Mouse (Mus musculus): ENCODE measurements around the gene Slc9a3r2.
"Not testable (repeated sequence)": the region's sequence is repeated elsewhere in the genome, so short reads cannot be mapped to it uniquely, and the experiment has no call there.

Slc9a3r2 gene

DNA sequence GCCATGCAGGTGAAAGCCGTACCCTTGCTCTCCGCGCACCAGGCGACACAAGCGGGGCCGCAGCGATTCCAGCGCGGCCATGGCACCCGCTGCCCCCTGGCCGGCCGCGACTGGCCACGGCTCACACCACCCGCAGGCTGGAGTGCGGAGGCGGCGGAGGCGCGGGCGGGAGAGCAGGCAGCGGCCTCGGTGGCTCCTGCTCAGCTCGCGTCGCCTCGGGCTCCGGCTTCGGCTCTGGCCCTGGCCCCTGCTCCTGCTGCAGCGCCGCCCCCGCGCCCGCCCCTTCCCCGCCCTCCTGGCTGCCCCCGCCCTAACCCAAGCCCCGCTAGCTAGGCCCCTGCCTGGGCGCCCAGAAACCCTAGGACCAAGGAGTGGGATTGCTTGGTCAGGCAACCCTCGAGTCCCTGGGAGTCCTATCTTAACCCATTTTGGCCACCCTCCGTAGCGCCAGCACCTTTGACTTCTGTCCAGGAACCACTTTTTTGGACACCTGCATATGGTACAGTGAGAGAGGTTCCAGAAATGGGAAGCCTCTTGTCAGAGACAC is at the start of gene Slc9a3r2:
Gene Slc9a3r2 (minus strand): TSS at position 258 of the 547 bp plus-strand sequence.
- peak; percentile 82 for DNase-seq

DNA sequence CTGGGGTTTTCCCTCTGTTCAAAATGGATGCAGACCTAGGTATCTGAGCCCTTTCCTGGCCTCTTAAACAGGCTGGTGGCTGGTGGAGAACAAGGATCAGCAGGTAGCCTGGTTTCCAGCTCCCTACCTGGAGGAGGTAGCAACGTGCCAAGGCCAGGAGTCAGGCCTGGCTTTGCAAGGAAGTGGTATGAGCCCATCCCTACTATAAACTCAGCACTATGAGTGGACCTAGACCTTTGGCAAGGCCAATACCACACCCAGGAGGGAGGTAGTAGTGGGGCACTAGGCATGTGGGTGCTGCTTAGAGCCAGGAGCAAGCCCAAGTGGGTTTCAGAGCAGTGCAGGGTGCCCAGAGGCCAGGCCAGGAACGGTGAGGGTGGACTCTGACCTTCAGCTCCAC is 49.3 kb upstream of the Slc9a3r2 start:
- DNase-seq = no peak

DNA sequence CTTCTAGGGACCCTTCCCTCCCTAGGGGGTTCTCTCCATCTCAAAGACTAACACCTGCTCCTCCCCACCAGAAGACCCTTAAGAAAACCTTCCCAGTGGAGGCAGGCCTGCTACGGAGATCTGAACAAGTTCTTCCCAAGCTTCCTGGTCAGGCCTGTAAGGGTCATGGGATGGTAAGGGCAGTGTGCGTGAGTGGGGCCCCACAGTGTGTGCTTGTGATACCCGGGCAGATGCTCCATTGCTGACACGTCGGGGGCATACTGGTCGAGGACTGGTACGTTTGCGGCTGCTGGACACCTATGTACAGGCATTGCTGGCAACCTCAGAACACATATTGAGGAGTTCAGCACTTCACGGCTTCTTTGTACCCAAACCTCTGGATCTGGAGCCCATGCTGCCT is 48.6 kb upstream of the Slc9a3r2 start:
- no peak for DNase-seq

DNA sequence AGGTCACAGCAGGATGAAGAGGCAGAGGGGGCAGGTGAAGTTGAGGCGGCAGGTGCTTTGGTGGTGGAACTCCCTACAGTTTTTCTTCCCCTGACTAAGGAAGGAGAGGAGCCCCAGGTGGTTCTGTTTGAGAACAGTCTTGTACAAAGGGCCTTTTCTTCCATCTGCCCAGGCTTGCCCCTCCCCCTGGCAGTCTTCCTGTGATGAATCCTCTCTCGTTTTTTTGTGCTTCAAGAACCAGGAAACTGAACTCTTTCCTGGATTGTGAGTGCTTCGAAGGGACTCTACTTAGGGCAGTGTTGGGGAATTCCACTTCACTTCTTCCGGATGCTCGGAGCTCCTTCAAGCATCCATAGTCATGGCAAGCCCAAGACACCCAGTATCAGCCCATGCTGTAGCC is 47.9 kb upstream of the Slc9a3r2 start:
- no peak for DNase-seq

DNA sequence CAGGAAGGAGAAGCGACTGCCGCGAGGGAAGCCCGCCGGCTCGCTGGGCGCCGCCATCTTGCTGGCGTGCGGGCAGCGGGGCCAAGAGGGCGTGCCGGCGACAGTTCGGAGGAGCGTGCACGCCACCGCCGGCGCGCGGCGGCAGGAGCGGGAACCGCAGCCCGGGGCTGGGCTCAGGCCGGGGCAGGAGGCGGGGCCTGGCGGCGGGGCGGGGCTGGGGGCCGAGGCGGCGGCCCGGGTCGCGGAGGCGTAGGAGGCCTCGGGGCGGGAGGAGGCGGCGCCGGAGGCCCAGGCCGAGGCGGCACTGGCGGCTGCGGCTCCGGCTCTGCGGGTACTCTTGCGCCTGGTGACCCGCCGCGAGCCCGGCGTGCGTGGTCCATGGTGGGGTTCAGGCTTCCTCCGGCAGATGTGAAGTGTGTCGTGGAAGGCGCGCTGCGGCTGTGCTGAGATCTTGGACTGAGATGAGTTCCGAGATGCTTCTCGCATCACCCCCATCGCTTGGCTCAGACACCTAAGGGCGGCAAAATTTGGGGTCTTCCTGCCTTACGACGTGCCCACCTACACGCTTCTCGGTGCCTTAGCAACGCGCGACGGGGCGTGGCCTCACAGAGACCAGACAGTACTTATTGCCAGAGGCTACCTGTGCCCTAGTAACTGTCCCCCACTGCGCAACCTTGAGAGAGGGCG is 46.0 kb upstream of the Slc9a3r2 start, which contains the start of the genes Gfer and Noxo1:
Gene Gfer (minus strand): TSS at position 146 of the 687 bp plus-strand sequence.
Gene Noxo1 (plus strand): TSS at position 224 of the 687 bp plus-strand sequence.
- peak; percentile 83 for DNase-seq

DNA sequence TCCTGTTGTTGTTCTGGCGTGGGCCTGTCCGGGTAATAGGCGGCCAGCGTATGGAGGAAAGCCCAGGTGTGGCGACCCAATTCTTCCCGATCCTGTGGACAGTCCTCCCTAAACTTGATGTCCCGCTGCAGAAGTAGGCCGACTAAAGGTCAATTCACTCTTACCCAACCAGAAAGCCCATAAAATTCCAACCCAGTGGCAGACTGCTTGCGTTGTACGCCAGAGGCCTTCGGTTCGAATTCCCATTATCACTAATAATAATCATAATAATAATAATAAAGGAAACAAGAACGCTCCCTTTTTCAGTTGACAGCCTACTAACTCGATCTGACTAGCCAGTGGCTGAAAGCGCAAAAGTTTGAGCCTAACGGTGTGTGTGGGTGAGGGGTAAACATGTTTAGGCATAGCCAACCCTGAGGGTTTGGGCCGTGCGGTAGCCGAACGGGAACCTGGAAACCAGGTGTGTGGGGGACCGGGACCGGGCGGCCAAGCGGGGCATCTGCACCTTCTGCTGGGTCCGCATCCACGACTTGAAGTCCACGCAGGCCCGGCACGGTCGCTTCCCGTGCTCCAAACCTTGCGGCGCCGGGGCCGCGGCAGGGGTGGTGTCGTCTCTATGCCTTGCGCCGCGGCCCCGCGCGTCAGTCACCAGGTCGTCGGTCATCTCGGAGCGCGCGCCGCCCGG is 45.3 kb upstream of the Slc9a3r2 start:
- DNase-seq = no peak

DNA sequence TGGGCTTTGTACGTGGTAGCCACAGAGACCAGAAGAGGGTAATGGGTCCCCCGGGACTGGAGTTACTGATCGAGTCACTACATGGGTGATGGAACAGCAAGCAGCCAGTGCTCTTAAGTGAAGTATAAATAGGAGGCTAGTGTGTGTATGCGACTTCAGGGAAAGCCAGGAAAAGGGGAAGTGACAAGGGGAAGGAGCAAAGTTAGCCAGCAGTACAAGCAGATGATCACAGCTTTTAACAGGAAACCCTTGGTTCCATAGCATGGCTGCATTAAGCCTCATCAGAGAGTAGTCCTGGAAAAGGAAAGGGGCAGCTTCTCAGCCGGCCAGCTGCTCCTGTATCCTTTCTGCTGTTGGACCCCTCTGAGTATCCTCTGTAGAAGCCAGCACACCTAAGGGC is 42.3 kb upstream of the Slc9a3r2 start:
- no peak for DNase-seq

DNA sequence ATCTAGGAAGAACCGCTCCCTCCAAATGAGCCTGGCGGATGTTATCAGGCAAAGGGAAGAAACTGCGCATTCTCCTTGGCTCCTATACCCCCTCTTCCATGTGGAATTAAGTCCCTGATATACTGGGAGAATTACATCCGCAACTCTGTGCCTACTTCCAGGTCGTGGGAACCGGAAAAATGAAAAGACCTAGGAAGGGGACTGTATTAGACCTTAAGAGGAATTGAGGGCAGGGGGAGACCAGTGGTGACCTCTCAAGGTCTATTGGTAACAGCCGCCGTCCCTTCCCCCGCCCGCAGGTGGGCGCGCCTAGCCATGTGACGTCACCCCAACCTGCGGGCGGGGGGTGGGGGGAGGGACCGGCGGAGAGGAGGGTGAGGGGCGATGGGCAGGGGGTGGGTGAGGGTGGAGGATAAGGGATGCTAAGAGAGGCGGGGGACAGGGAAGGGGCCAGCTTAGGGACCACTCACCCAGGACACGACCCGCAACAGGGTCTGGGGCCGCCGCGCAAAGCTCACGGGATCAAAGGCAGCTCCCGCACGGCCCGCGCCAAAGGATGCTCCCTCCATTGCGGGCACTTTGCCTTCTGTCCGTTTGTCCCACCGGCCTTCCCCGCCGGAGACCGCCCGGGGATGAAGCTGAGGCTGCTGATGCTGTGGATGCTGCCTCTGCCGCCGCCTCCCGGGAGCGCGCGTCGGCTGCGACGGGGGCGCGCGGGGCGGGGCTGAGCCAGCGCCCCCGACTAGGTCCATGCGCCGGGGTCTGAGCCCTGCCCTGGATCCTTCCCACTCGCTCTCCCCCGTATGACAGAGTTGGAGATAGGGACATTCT is 39.3 kb upstream of the Slc9a3r2 start, which contains the start of gene Syngr3:
Gene Syngr3 (minus strand): TSS at position 705 of the 831 bp plus-strand sequence.
- DNase-seq = peak; percentile 66

DNA sequence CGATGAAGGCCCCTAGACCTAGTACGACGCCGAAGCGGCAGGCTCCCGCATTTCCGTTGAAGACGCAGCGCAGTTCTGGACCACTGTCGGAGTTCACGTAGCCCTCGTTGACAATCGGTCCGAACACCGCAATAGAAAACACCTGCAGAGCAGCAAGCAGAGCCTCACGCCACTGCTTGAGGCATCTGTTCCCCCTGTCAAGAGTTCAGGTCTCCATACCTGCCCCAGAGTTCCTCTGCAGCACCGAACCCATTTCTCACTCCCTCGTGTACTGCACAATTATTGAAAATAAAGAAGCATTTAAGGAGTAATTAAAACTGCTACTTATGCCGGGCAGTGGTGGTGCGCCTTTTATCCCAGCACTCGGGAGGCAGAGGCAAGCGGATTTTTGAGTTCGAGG is 37.5 kb upstream of the Slc9a3r2 start:
- DNase-seq = no peak

DNA sequence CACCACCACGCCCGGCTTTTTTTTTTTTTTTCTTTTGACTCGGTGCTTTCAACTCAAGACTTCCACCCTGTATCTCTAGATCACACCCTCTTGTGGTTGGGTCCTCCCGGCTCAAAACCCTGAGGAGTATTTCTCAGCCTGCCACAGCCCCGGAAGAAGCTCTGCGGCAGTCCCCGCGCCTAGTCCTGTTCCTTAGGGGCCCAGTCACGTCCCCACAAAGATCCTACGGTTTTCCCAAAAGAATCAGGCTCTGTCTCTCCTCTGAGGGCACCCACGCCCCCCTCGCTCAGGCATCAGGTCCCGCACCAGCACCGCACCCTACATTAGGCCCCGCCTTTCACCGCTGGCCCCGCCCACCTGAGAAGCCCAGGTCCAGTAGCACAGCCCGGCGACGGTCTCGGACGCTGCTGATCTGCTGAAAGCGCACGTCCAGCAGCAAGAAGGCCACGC is 37.0 kb upstream of the Slc9a3r2 start:
- DNase-seq = no peak

DNA sequence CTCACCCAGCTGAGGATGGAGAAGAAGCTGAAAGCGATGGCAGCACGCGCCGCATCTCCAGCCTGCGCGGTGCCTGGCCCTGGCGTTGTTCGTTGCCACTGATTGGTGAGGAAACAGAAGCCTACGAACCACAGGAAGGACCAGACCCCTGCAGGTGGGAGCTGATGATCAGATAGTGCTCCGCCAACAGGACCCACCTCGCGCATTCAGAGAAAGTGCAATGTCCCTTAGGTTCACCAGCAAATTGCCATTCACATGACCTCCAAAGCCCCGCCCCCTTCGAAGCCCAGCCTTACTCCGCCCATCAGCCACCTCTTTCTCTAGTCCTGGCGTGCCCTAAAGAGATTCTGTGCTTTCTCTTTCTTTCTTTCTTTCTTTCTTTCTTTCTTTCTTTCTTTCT is 36.4 kb upstream of the Slc9a3r2 start:
- DNase-seq = no peak

DNA sequence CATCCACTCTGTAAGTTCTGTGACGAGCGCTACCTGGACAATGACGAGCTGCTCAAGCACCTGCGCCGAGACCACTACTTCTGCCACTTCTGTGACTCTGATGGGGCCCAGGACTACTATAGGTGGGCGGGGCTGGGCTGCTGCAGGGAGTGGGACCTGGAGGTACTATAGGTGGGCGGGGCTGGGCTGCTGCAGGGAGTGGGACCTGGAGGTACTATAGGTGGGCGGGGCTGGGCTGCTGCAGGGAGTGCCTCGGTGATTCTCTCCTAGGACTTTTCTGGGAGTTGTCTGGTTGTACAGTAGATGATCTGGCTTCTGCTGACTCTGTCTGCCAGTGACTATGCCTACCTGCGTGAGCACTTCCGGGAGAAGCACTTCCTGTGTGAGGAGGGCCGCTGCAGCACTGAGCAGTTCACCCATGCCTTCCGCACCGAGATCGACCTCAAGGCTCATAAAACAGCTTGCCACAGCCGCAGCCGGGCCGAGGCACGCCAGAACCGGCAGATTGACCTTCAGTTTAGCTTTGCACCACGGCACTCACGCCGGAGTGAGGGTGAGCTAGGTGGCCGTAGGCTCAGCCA is 27.5 kb upstream of the Slc9a3r2 start:
- DNase-seq = no peak

DNA sequence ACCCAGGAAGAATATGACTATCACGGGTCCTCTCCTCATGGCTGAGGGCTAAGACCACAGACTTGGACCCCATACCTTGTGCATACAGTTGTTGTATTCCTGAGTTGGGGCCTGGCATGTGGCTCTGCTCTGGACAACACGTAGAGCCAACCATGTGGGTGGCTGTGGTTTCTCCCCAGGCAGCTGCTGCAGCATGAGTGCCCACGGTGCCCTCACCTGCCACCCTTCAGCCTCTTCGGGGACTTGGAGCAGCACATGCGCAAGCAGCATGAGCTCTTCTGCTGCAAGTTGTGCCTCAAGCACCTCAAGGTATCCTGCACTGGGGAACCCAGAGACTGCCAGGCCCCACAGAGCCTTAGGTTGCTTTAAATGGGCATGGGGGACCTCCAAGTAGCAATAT is 26.8 kb upstream of the Slc9a3r2 start:
- DNase-seq = no peak

DNA sequence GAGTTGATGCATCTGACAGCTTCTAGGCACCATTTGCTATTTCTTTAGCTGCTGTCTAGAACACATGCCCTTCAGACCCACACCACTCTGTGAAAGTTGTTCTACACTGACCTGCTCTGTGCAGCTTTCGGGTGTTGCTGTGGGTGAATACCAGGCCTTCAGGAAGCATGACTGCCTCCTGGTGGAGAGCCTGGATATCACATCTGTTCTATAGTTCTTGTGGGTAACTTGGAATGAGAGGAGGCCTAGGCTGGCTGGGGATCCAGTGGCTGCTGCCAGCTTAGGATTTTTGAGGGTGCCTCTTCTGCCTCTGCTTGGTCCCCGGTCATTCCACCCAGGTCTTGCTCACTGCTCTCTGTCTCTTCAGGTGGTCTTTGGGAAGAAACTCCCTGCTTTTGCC is 26.1 kb upstream of the Slc9a3r2 start:
- peak; percentile 82 for DNase-seq

DNA sequence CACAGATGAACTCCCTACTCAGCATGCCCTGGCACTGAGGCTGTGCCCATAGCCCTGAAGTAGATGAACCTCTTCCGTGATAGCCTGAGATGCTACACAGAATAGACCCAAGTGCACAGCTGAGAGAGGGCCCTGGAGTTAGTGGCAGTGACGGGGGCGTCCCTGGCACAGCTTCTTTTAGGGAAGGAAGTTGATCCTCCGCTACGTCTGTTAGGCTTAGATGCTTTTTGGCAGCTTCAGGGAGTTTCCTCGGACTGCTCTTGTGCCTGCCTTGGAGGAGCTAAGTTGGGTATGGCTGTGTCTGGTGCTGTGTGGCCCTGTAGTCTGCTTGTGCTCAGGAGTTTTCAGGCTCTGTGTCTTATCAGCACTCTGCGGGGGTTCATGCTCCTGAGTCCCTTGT is 24.1 kb upstream of the Slc9a3r2 start:
- no peak for DNase-seq

DNA sequence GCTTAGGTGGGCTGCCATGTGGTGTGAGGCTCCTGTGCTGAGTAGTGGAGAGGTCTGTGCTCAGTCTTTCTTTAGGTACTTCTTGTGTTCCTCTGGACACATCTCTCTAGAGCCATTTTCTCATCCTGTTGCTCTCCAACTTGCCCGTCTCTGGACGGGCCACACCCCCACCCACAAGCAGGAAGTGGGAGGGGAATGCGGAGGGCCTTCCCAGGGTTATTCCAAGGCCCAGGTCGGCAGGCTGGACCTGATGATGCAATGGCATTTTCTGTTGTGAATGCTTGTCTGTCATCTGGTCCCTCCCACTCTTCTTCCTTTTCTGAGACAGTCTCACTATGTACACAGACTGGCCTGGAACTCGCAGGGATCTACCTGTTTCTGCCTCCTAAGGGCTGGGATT is 22.0 kb upstream of the Slc9a3r2 start:
- DNase-seq = no peak

DNA sequence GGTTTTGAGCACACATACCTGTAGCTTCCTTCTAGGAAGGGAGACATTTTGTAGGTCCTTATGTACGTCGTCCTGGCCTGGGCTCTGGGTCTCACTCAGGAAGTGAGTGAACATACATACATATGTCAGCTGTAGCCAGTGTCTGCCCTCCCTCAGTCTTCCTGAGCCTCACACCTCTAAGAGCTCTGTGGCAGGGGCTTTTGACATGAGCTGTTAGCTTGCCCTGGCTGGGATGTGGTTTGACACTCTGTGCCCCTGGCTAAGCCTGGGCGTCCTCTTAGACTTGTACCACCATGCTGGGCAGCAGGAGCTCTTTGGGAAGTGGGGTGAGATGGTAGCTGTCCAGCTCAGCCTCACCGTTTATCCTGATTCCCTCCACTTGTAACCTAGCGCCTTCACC is 21.2 kb upstream of the Slc9a3r2 start:
- DNase-seq = no peak

DNA sequence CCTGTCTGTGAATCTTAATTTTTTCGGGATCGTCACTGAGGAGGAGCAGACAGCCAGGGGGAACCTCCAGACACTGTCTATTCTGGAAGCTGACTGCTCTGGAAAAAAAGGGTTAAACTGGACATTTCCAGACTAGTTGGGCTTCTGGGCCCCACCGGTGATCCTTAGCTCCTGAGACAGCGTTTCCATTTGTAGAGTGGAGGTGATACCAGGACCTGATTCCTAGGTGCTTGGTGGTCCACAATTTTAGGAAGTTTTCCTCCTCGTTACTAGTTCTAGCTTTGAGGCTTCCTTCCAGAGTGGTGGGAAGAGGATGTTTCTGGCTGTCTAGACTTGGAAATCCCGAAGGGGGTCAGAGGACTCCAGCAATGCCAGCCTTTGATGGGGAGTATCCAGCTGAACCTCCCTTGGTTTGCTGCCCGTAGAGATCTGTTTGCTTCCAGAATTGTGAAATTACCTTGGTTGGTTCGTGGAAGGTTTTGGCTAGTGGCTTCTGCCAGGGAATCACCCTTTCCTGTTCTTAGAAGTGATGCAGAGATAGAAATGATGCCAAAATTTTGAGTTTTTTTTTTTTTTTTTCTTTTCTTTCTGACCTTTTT is 20.2 kb upstream of the Slc9a3r2 start:
- DNase-seq = no peak

DNA sequence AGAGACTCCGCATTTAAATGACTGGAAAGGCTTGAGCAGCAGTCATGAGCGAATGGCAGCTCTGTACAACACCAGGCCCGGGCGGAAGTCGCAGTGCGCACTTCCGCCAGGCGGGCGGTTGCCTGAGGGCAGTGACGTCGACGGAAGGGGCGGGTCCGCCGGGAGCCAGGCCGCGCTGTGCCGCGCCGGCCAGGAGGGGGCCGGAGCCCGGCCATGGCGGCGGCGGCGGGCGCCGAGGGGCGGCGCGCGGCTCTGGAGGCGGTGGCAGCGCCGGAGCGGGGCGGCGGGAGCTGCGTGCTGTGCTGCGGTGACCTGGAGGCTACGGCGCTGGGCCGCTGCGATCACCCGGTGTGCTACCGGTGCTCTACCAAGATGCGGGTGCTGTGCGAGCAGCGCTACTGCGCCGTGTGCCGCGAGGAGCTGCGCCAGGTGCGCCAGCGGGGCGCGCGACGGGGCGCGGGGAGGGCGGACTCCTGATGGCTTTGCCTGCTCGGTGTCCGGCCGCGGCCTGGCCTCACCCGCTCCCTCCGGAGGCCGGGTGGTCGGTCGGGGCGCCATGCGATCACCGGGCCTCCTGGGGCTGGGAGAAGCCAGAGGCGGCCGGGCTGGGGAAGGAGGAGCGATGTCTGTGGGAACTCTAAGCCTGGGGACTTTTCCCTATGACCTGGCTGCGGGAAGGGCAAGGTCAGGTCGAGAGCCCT is 19.6 kb upstream of the Slc9a3r2 start, which contains the start of gene Zfp598:
Gene Zfp598 (plus strand): TSS at position 143 of the 701 bp plus-strand sequence.
- peak; percentile 91 for DNase-seq

DNA sequence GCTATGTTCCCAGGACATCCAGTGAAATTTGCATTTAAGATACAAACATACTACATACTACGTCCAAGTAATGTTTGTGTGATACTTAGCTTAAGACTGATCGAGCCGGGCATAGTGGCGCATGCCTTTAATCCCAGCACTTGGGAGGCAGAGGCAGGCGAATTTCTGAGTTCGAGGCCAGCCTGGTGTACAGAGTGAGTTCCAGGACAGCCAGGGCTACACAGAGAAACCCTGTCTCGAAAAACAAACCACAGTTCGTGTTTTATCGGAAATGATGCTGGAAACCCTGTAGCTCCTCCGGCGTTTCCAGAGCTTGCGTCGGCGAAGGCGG is 19.1 kb upstream of the Slc9a3r2 start:
- DNase-seq = not testable (repeated sequence)

DNA sequence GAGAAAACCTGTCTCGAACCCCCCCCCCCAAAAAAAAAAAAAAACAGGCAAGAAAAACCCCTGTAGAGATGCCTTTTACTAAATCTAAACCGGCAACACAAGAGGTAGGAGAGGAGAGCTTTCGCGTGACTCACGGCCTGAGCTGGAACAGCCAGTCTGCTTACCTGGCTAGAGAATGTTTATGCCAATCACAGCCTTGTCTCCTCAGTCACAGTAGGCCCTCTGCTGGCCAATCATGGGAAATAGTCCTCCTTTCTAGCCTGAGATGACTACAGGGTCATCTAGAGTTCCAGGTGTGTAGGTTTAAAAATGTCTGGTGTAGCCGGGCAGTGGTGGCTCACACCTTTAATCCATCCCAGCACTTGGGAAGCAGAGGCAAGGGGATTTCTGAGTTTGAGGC is 17.3 kb upstream of the Slc9a3r2 start:
- peak; percentile 88 for DNase-seq

DNA sequence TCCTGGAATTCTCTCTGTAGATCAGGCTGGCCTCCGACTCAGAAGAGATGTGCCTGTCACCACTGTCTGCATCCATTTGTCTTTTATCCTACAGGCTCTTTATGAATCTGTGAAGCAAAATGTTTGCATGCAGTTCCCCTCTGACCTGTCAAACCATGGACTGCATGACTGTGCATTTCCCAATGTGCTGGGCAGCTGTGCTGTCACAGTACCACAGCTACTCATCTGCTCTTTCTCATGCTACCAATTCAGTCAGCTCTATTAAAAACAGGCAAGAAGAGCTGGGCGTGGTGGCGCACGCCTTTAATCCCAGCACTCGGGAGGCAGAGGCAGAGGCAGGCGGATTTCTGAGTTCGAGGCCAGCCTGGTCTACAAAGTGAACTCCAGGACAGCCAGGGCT is 16.9 kb upstream of the Slc9a3r2 start:
- DNase-seq = not testable (repeated sequence)
